Mouse (Mus musculus): ENCODE measurements around the gene Efcab6. TPM values are rescaled to one million over a fixed set of nuclear protein-coding genes. Genes with fewer than 3 reads are reported as not detected.
A peak's percentile ranks its signal among the peaks of the same experiment; 100 is the strongest.
"Not testable (repeated sequence)": the region's sequence is repeated elsewhere in the genome, so short reads cannot be mapped to it uniquely, and the experiment has no call there.

Gene Efcab6
- 0.12 and 0.46 TPM in 2 replicates for polyA plus RNA-seq (2016; fragmentation: Nextera tagmentation; extraction: Ambion mirVana)

GRCm38 (mm10) chr15:84065140-84065539 is at the start of gene Efcab6:
Efcab6 (minus strand) TSS chr15:84065379.
- peak; percentile 48; the same call in 1 of the 2 replicates for ATAC-seq (ENCODE audit: low FRiP score)
- Histone ChIP-seq H3K9ac (no peak within 1 kb of the TSS), H3K27me3 (peaks cover 41% of the 10 kb centered on the region), H3K4me2 (replicated peaks) (peak within 1 kb of the TSS; percentile 56), H3K27ac (no peak within 1 kb of the TSS), H3K9me3 (replicated peaks) (peaks cover 4% of the 10 kb centered on the region; the same call in 1 of the 2 replicates), H3K4me3 (peak within 1 kb of the TSS; percentile 28), H3K36me3 (no peaks in the 10 kb centered on the region), H3K4me1 (peaks cover 18% of the 10 kb centered on the region)
- 3% methylated on average over 28 of the region's 29 CpGs for WGBS

GRCm38 (mm10) chr15:84113873-84114272 is 48.7 kb upstream of the Efcab6 start:
- ATAC-seq (ENCODE audit: low FRiP score), result no peak
- Histone ChIP-seq H3K9me3 (replicated peaks) (no peaks in the 10 kb centered on the region), H3K36me3 (no peaks in the 10 kb centered on the region), H3K4me1 (no peaks in the 10 kb centered on the region), H3K4me3 (no peak overlapping the region), H3K9ac (no peak overlapping the region), H3K27me3 (no peaks in the 10 kb centered on the region), H3K27ac (no peak overlapping the region), H3K4me2 (replicated peaks) (no peak overlapping the region)
- 78% methylated on average over 6 of the region's 6 CpGs for WGBS

- ATAC-seq (ENCODE audit: low FRiP score), result no peak
- WGBS, result 10% methylated on average over 13 of the region's 13 CpGs
- Histone ChIP-seq H3K27ac (no peak overlapping the region), H3K4me3 (no peak overlapping the region), H3K9me3 (replicated peaks) (no peaks in the 10 kb centered on the region), H3K36me3 (no peaks in the 10 kb centered on the region), H3K4me1 (0 out of 2 replicates have a peak, but pooled peaks cover 11% of the 10 kb centered on the region), H3K27me3 (peaks cover 41% of the 10 kb centered on the region), H3K9ac (no peak overlapping the region), H3K4me2 (replicated peaks) (no peak overlapping the region)
Measured at GRCm38 (mm10) chr15:84108899-84109298, 43.7 kb upstream of the Efcab6 start.

GRCm38 (mm10) chr15:84105924-84106500 is 40.8 kb upstream of the Efcab6 start:
- no peaks in the 10 kb centered on the region for H3K9me3 ChIP-seq (replicated peaks)
- 11% methylated on average over 12 of the region's 12 CpGs for WGBS
- peaks cover 42% of the 10 kb centered on the region for H3K27me3 ChIP-seq
- peak; percentile 10; the same call in 1 of the 2 replicates for ATAC-seq (ENCODE audit: low FRiP score)
- no peaks in the 10 kb centered on the region for H3K36me3 ChIP-seq
- H3K27ac ChIP-seq, result no peak overlapping the region
- peak overlapping the region; percentile 51 for H3K4me3 ChIP-seq
- peak overlapping the region; percentile 50 for H3K9ac ChIP-seq
- 0 out of 2 replicates have a peak, but pooled peaks cover 11% of the 10 kb centered on the region for H3K4me1 ChIP-seq
- H3K4me2 ChIP-seq (replicated peaks), result peak overlapping the region; percentile 79

DNA sequence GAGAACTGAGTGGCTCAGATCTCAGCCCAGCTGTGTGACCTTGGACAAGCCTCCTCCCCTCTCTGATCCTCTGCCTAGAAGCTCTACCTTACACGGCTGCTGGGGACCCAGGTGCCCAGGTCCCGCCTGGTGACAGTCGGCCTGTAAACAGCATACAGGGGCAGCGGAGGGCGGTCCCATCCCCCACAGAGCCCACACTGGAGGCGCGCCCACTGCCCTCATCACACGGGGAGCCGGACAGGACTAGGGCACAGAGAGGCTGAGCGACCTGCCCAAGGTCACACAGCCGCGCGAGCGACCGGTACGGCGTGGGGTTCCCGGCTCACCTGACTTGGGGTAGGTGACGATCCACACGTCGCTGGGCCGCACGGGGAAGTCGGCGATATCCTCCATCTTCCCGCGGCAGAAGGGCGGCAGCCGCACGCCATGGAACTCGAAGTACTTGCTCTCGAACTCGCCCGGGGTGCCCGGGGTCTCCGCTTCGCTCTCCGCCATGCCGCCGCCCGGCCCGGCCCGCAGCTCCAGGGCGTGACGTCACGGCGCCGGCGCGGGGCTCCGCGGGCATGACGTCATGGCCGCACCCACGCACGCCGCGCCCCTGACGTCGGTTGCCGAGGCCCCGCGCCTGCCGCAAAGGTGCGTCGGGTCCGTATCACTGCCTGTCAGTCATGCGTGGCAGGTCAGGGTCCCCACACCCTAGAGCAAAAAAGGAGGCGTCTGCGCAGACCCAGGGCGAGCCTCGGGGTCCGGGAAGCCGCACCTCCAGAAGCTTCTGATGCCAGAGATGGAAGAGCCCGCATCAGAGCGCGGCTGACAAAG is 40.1 kb upstream of the Efcab6 start, which contains the start of gene Sult4a1:
Gene Sult4a1 (minus strand): TSS at position 650 of the 819 bp plus-strand sequence.
- Histone ChIP-seq H3K4me1 (0 out of 2 replicates have a peak, but pooled peaks cover 11% of the 10 kb centered on the region), H3K4me2 (replicated peaks) (peak within 1 kb of the TSS; percentile 79), H3K36me3 (no peaks in the 10 kb centered on the region), H3K27me3 (peaks cover 42% of the 10 kb centered on the region), H3K27ac (no peak within 1 kb of the TSS), H3K9ac (peak within 1 kb of the TSS; percentile 50), H3K4me3 (peak within 1 kb of the TSS; percentile 51), H3K9me3 (replicated peaks) (no peaks in the 10 kb centered on the region)
- ATAC-seq (ENCODE audit: low FRiP score), result peak; percentile 60
- 2% methylated on average over 77 of the region's 77 CpGs for WGBS

DNA sequence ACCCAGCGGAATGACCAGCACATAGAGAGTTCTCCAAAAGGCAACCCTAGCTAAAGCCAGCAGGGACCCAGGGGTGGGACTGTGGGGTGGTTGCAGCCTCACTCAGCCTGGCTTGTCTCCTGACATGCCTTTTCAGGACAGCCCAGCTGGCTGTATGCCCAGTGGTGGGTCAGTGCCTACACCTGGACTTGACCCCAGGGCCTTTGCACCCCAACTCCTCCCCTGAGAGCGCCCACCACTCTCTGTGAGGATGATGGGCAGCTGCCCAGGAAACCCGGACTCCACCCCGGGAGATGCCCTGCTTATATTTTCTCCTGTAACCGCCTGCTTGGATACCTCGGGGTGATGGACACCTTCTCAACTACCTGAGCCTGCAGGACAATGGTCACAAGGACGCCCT is 39.4 kb upstream of the Efcab6 start:
- H3K27ac ChIP-seq, result no peak overlapping the region
- 0 out of 2 replicates have a peak, but pooled peaks cover 11% of the 10 kb centered on the region for H3K4me1 ChIP-seq
- 0 out of 2 replicates have a peak, but pooled peaks have one; percentile 23 for ATAC-seq (ENCODE audit: low FRiP score)
- peak overlapping the region; percentile 51 for H3K4me3 ChIP-seq
- peak overlapping the region; percentile 50; the same call in 1 of the 2 replicates for H3K9ac ChIP-seq
- no peaks in the 10 kb centered on the region for H3K9me3 ChIP-seq (replicated peaks)
- peaks cover 42% of the 10 kb centered on the region for H3K27me3 ChIP-seq
- no peaks in the 10 kb centered on the region for H3K36me3 ChIP-seq
- WGBS, result 79% methylated on average over 7 of the region's 7 CpGs
- H3K4me2 ChIP-seq (replicated peaks), result peak overlapping the region; percentile 79

- H3K36me3 ChIP-seq; H3K4me3 ChIP-seq; H3K27me3 ChIP-seq; ATAC-seq (ENCODE audit: low FRiP score); H3K4me2 ChIP-seq (replicated peaks); H3K9me3 ChIP-seq (replicated peaks); H3K4me1 ChIP-seq; H3K27ac ChIP-seq; H3K9ac ChIP-seq: not testable (repeated sequence)
- 87% methylated on average over 15 of the region's 15 CpGs for WGBS
Measured at GRCm38 (mm10) chr15:84097536-84097935, 32.4 kb upstream of the Efcab6 start.

- Histone ChIP-seq H3K4me1 (no peaks in the 10 kb centered on the region), H3K27me3 (no peaks in the 10 kb centered on the region), H3K9ac (no peak overlapping the region), H3K27ac (no peak overlapping the region), H3K4me3 (no peak overlapping the region), H3K9me3 (replicated peaks) (no peaks in the 10 kb centered on the region), H3K36me3 (no peaks in the 10 kb centered on the region), H3K4me2 (replicated peaks) (no peak overlapping the region)
- WGBS, result 90% methylated on average over 8 of the region's 8 CpGs
- ATAC-seq (ENCODE audit: low FRiP score), result no peak
Measured at GRCm38 (mm10) chr15:84096051-84096450, 30.9 kb upstream of the Efcab6 start.

DNA sequence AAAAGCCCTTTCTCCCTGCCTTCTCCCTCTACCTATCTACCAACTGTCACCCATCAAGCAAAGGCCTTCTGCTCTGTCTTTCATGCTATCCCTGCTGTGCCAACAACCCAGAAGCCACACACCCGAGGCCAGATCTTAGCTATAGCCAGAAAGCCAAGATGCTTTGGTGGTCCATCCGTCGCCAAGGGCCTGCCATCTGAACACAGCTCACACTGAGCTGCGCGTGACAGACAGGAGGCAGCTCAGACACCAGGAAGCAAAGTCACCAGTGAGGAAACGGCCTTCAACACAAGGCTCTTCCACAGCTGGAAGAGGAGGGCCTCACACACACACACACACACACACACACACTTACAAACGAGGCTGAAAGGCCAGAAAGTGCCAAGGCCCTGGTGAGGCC is 29.7 kb upstream of the Efcab6 start:
- 66% methylated on average over 7 of the region's 7 CpGs for WGBS
- no peak overlapping the region for H3K27ac ChIP-seq
- no peaks in the 10 kb centered on the region for H3K27me3 ChIP-seq
- no peaks in the 10 kb centered on the region for H3K4me1 ChIP-seq
- no peak overlapping the region for H3K4me2 ChIP-seq (replicated peaks)
- no peaks in the 10 kb centered on the region for H3K9me3 ChIP-seq (replicated peaks)
- H3K36me3 ChIP-seq, result no peaks in the 10 kb centered on the region
- no peak for ATAC-seq (ENCODE audit: low FRiP score)
- H3K9ac ChIP-seq, result no peak overlapping the region
- H3K4me3 ChIP-seq, result no peak overlapping the region

DNA sequence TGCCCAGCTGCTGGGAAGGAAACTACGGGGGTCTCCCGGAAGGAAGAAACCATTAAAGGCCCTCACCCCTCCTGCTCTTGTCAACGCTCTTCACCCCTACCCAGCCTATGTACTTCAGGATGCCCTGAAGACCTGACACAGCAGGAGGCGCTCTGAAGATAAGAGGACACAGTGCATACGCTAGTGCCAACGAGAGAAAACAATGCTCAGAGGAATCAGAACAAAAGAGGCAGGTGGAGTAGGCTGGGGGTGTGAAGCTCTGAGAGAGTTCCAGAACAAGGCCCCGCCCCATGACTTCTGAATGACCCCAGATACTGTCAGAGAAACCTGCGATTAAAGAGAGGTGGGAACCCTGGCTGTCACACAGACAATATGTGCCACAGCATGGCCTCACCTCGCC is 21.6 kb upstream of the Efcab6 start:
- no peak for ATAC-seq (ENCODE audit: low FRiP score)
- 44% methylated on average over 9 of the region's 9 CpGs for WGBS

DNA sequence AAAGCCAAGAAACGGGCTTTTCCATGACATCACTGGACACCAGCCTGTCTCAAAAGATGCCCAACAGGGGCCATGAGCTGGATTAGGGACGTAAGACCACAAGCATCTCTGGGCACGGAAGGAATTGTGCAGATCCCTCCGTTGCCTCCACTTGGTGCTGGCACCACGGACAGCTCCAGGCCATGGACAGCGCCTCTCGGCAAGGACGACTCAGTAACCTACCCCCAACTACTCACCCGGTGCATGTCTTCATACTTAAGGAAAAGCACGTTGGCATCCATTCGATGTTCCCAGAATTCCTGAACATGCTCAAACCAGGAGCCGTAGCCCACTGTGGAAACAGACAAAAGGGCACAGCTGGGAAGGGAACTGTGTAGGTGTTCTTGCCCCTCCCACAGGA is 21.2 kb upstream of the Efcab6 start:
- no peaks in the 10 kb centered on the region for H3K36me3 ChIP-seq
- no peaks in the 10 kb centered on the region for H3K9me3 ChIP-seq (replicated peaks)
- H3K9ac ChIP-seq, result no peak overlapping the region
- no peak overlapping the region for H3K4me2 ChIP-seq (replicated peaks)
- H3K27ac ChIP-seq, result no peak overlapping the region
- 0 out of 2 replicates have a peak, but pooled peaks cover 3% of the 10 kb centered on the region for H3K4me1 ChIP-seq
- no peak for ATAC-seq (ENCODE audit: low FRiP score)
- H3K27me3 ChIP-seq, result peaks cover 3% of the 10 kb centered on the region; the same call in 1 of the 2 replicates
- WGBS, result 40% methylated on average over 12 of the region's 12 CpGs
- no peak overlapping the region for H3K4me3 ChIP-seq

More for the DNA sequence above, 21.6 kb upstream of the Efcab6 start:
- H3K36me3 ChIP-seq, result no peaks in the 10 kb centered on the region
- no peaks in the 10 kb centered on the region for H3K9me3 ChIP-seq (replicated peaks)
- H3K4me3 ChIP-seq, result no peak overlapping the region
- H3K4me2 ChIP-seq (replicated peaks), result no peak overlapping the region
- H3K27ac ChIP-seq, result no peak overlapping the region
- no peak overlapping the region for H3K9ac ChIP-seq
- H3K4me1 ChIP-seq, result 0 out of 2 replicates have a peak, but pooled peaks cover 3% of the 10 kb centered on the region
- H3K27me3 ChIP-seq, result peaks cover 3% of the 10 kb centered on the region; the same call in 1 of the 2 replicates

- H3K27me3 ChIP-seq, result peaks cover 1% of the 10 kb centered on the region; the same call in 1 of the 2 replicates
- peaks cover 6% of the 10 kb centered on the region; the same call in 1 of the 2 replicates for H3K36me3 ChIP-seq
- 72% methylated on average over 7 of the region's 7 CpGs for WGBS
- H3K4me3 ChIP-seq, result no peak overlapping the region
- no peak overlapping the region for H3K27ac ChIP-seq
- H3K4me1 ChIP-seq, result no peaks in the 10 kb centered on the region
- ATAC-seq (ENCODE audit: low FRiP score), result no peak
- H3K9ac ChIP-seq, result no peak overlapping the region
- no peak overlapping the region for H3K4me2 ChIP-seq (replicated peaks)
- no peaks in the 10 kb centered on the region for H3K9me3 ChIP-seq (replicated peaks)
Measured at GRCm38 (mm10) chr15:84080069-84080468, 14.9 kb upstream of the Efcab6 start.

All from hindbrain, embryonic 12.5 days (tissue).